Mouse (Mus musculus): ENCODE results near the gene Slc39a13.

- no peak for TF ChIP-seq POLR2A (IDR thresholded peaks at IDR 0.05; ENCODE audit: borderline replicate concordance, extremely low read depth, low read depth, low read length)
- TF ChIP-seq CTCF (IDR thresholded peaks at IDR 0.05; ENCODE audit: insufficient read depth, low read length), result no peak
Observed at GRCm38 (mm10) chr2:91071059-91071458, 842 bp upstream of the Slc39a13 start.

Measured in lung, adult 2 months (tissue).